Mouse (Mus musculus): ENCODE results near the gene Rspo4. TPM values are rescaled to one million over a fixed set of nuclear protein-coding genes. Genes with fewer than 3 reads are reported as not detected.

The Rspo4 gene
- total and polyA plus RNA-seq, 3 experiments = not detected

GRCm38 (mm10) chr2:151864941-151865340 is 22.2 kb downstream of the Rspo4 start:
- no peaks in the 10 kb centered on the region for H3K36me3 ChIP-seq (replicated peaks in 1 of 2; ENCODE audit: control insufficient read depth in 1 of 2, insufficient read depth in 1 of 2, low read length in 1 of 2)
- H3K4me1 ChIP-seq (ENCODE audit: control insufficient read depth in 1 of 2, insufficient read depth in 2 of 2) = no peaks in the 10 kb centered on the region
- peaks cover 88% of the 10 kb centered on the region for H3K27me3 ChIP-seq (replicated peaks)
- dilution Hi-C loops (cut with MboI; ENCODE audit: extremely low pct_ligation_motif_present, extremely low pct_unique_long_range_greater_than_20kb, low sequenced_read_pairs) = no loop called here
- H3K4me2 ChIP-seq (ENCODE audit: insufficient read depth, low read depth, poor library complexity, severe bottlenecking) = no peak overlapping the region
- TF ChIP-seq USF2 (conservative IDR thresholded peaks at IDR 0.05; ENCODE audit: low read depth, low read length) (no peak), POLR2AphosphoS2 (IDR thresholded peaks at IDR 0.05; ENCODE audit: low read depth, low read length) (no peak), JUN (IDR thresholded peaks at IDR 0.05; ENCODE audit: insufficient read depth, low read depth, low read length) (no peak), GABPA (IDR thresholded peaks at IDR 0.05; ENCODE audit: insufficient replicate concordance, low read depth, low read length) (no peak), EP300 (IDR thresholded peaks at IDR 0.05; ENCODE audit: low read length) (no peak), NRF1 (IDR thresholded peaks at IDR 0.05; ENCODE audit: low read depth, low read length) (no peak), MEF2A (IDR thresholded peaks at IDR 0.05; ENCODE audit: borderline replicate concordance, low read depth, low read length) (no peak), CHD2 (IDR thresholded peaks at IDR 0.05; ENCODE audit: low read length) (no peak), KAT2A (IDR thresholded peaks at IDR 0.05; ENCODE audit: insufficient replicate concordance, low read length) (no peak), E2F4 (IDR thresholded peaks at IDR 0.05; ENCODE audit: insufficient replicate concordance, low read depth, low read length) (no peak), ZNF384 (IDR thresholded peaks at IDR 0.05; ENCODE audit: low read depth, low read length) (no peak), IRF4 (IDR thresholded peaks at IDR 0.05; ENCODE audit: low read depth, low read length) (no peak), ETS1 (conservative IDR thresholded peaks at IDR 0.05; ENCODE audit: low read depth, low read length) (no peak)
- H3K27ac ChIP-seq (ENCODE audit: insufficient read depth, low read depth) = no peak overlapping the region
- no peak overlapping the region for H3K9ac ChIP-seq (ENCODE audit: insufficient read depth, low read depth)
- H3K9me3 ChIP-seq (replicated peaks; ENCODE audit: low read length) = no peaks in the 10 kb centered on the region
- no peaks in the 10 kb centered on the region for H3K79me2 ChIP-seq (replicated peaks; ENCODE audit: control insufficient read depth, extremely low read depth, insufficient read depth, poor library complexity, severe bottlenecking)
- no peak for DNase-seq (ENCODE audit: extremely low read depth)
- in situ Hi-C loops (cut with MboI; ENCODE audit: low pct_ligation_motif_present, low pct_unique_long_range_greater_than_20kb, low sequenced_read_pairs) = loop anchor here (5.0 to 25.0 kb wide), 2 partner anchors 118 to 278 kb away; no protein-coding TSS in a partner anchor
- H3K4me3 ChIP-seq (replicated peaks in 1 of 3; ENCODE audit: low read depth in 2 of 3, low read length in 2 of 3, poor library complexity in 1 of 3) = no peak overlapping the region

- dilution Hi-C loops (cut with MboI; ENCODE audit: extremely low pct_ligation_motif_present, extremely low pct_unique_long_range_greater_than_20kb, low sequenced_read_pairs) (no loop called here), in situ Hi-C loops (cut with MboI; ENCODE audit: low pct_ligation_motif_present, low pct_unique_long_range_greater_than_20kb, low sequenced_read_pairs) (loop anchor here (25.0 kb wide), 1 partner anchor 279 kb away; no protein-coding TSS in a partner anchor)
- no peak overlapping the region for H3K4me2 ChIP-seq (ENCODE audit: insufficient read depth, low read depth, poor library complexity, severe bottlenecking)
- no peak overlapping the region for H3K27ac ChIP-seq (ENCODE audit: insufficient read depth, low read depth)
- H3K9me3 ChIP-seq (replicated peaks; ENCODE audit: low read length) = no peaks in the 10 kb centered on the region
- peaks cover 87% of the 10 kb centered on the region for H3K27me3 ChIP-seq (replicated peaks)
- peak; percentile 60 for DNase-seq (ENCODE audit: extremely low read depth)
- H3K79me2 ChIP-seq (replicated peaks; ENCODE audit: control insufficient read depth, extremely low read depth, insufficient read depth, poor library complexity, severe bottlenecking) = no peaks in the 10 kb centered on the region
- no peaks in the 10 kb centered on the region for H3K4me1 ChIP-seq (ENCODE audit: control insufficient read depth in 1 of 2, insufficient read depth in 2 of 2)
- H3K9ac ChIP-seq (ENCODE audit: insufficient read depth, low read depth) = no peak overlapping the region
- TF ChIP-seq SMC3 (IDR thresholded peaks at IDR 0.05; ENCODE audit: low read depth, low read length) = peak; percentile 89
- TF ChIP-seq RAD21 (IDR thresholded peaks at IDR 0.05; ENCODE audit: low read depth, low read length) = peak; percentile 81
- TF ChIP-seq MXI1 (IDR thresholded peaks at IDR 0.05; ENCODE audit: low read depth, low read length) = no peak
- TF ChIP-seq CTCF (conservative IDR thresholded peaks at IDR 0.05 in 1 of 2, IDR thresholded peaks at IDR 0.05 in 1 of 2; ENCODE audit: low read depth in 2 of 2, low read length in 2 of 2) = peak; percentile 80 to 88
- no peak overlapping the region for H3K4me3 ChIP-seq (replicated peaks in 1 of 3; ENCODE audit: low read depth in 2 of 3, low read length in 2 of 3, poor library complexity in 1 of 3)
- H3K36me3 ChIP-seq (replicated peaks in 1 of 2; ENCODE audit: control insufficient read depth in 1 of 2, insufficient read depth in 1 of 2, low read length in 1 of 2) = no peaks in the 10 kb centered on the region
Observed at GRCm38 (mm10) chr2:151866487-151866886, 23.8 kb downstream of the Rspo4 start.
